Mouse (Mus musculus) stomach, embryonic 16.5 days (tissue): ENCODE measurements around the gene Ehhadh. TPM values are rescaled to one million over a fixed set of nuclear protein-coding genes. Genes with fewer than 3 reads are reported as not detected.

Experiments
- ATAC-seq: fragments of 200-750 bp; cut with Nextera tagmentation; 2 replicates; pipeline ENCODE4 v1.8.0; 2017; ENCODE audit warnings: moderate number of reproducible peaks, moderate TSS enrichment; ENCODE audit not compliant: insufficient read depth, low FRiP score
- H3K27ac ChIP-seq: fragments of 300-500 bp; sonication (generic); 2 replicates; pipeline ENCODE4 v1.5.1; 2014; ENCODE audit warnings: low read length
- H3K27me3 ChIP-seq: fragments of 300-500 bp; sonication (generic); 2 replicates; pipeline ENCODE4 v1.6.1; 2014; ENCODE audit warnings: low read length, control low read depth, mixed read lengths; ENCODE audit not compliant: control insufficient read depth, insufficient read depth
- H3K36me3 ChIP-seq: fragments of 300-500 bp; sonication (generic); 2 replicates; pipeline ENCODE4 v1.6.1; 2014; ENCODE audit warnings: low read length; ENCODE audit not compliant: control insufficient read depth, insufficient read depth
- H3K4me1 ChIP-seq: fragments of 300-500 bp; sonication (generic); 2 replicates; pipeline ENCODE4 v1.6.1; 2014; ENCODE audit warnings: low read length, control low read depth, mixed read lengths; ENCODE audit not compliant: control insufficient read depth, insufficient read depth
- H3K4me2 ChIP-seq: fragments of 300-500 bp; sonication (generic); 2 replicates; pipeline ENCODE4 v1.6.1; 2014; ENCODE audit warnings: low read depth, low read length, mixed read lengths
- H3K4me3 ChIP-seq: fragments of 300-500 bp; sonication (generic); replicated peaks from 2 replicates; pipeline ENCODE4 v1.5.1; 2014; ENCODE audit warnings: mild to moderate bottlenecking, low read length
- H3K9ac ChIP-seq: fragments of 300-500 bp; sonication (generic); 2 replicates; pipeline ENCODE4 v1.6.1; 2014; ENCODE audit warnings: low read length
- H3K9me3 ChIP-seq: fragments of 300-500 bp; sonication (generic); replicated peaks from 2 replicates; pipeline ENCODE4 v1.6.1; 2016; ENCODE audit warnings: low read length, control low read depth; ENCODE audit not compliant: control insufficient read depth
- WGBS: fragments of 180-500 bp; shearing (Covaris S2); extraction: QIAGEN DNeasy Blood & Tissue Kit; methylation state at CpG from one replicate; pipeline ENCODE4 v1.1.7; 2014; 5-methylcytosine and 5-hydroxymethylcytosine counted together
- polyA plus RNA-seq: library from polyadenylated mRNA; unstranded; fragments of >200 nt; fragmentation: Nextera tagmentation; extraction: Ambion mirVana; gene quantifications from 2 replicates; pipeline ENCODE4 v1.2.1, GENCODE M21; 2015

Gene Ehhadh
- polyA plus RNA-seq, 1 experiment from 2014 or later, result 5.7 TPM

GRCm38 (mm10) chr16:21774725-21775124 is 12.9 kb downstream of the Ehhadh start:
- no peaks in the 10 kb centered on the region for H3K36me3 ChIP-seq
- no peak overlapping the region for H3K9ac ChIP-seq
- H3K27ac ChIP-seq, result no peak overlapping the region
- no peak overlapping the region for H3K4me2 ChIP-seq
- no peaks in the 10 kb centered on the region for H3K9me3 ChIP-seq
- 80% methylated on average over 4 of the region's 4 CpGs for whole genome bisulfite sequencing
- no peak overlapping the region for H3K4me3 ChIP-seq
- H3K27me3 ChIP-seq, result no peaks in the 10 kb centered on the region
- no peaks in the 10 kb centered on the region for H3K4me1 ChIP-seq
- no peak for ATAC-seq

- no peaks in the 10 kb centered on the region for H3K36me3 ChIP-seq
- H3K9me3 ChIP-seq, result no peaks in the 10 kb centered on the region
- no peak overlapping the region for H3K9ac ChIP-seq
- no peak overlapping the region for H3K4me3 ChIP-seq
- no peaks in the 10 kb centered on the region for H3K4me1 ChIP-seq
- no peak overlapping the region for H3K27ac ChIP-seq
- 73% methylated on average over 5 of the region's 5 CpGs for WGBS
- ATAC-seq, result no peak
- no peak overlapping the region for H3K4me2 ChIP-seq
- no peaks in the 10 kb centered on the region for H3K27me3 ChIP-seq
These were observed 17.9 kb downstream of the Ehhadh start for GRCm38 (mm10) chr16:21769667-21770066.

- H3K9me3 ChIP-seq, result no peaks in the 10 kb centered on the region
- H3K36me3 ChIP-seq, result no peaks in the 10 kb centered on the region
- no peak for ATAC-seq
- WGBS, result 80% methylated on average over 3 of the region's 3 CpGs
- no peak overlapping the region for H3K27ac ChIP-seq
- H3K4me1 ChIP-seq, result no peaks in the 10 kb centered on the region
- H3K9ac ChIP-seq, result no peak overlapping the region
- no peaks in the 10 kb centered on the region for H3K27me3 ChIP-seq
- H3K4me3 ChIP-seq, result no peak overlapping the region
- H3K4me2 ChIP-seq, result no peak overlapping the region
These were observed 19.4 kb downstream of the Ehhadh start for GRCm38 (mm10) chr16:21768255-21768654.

- no peaks in the 10 kb centered on the region for H3K9me3 ChIP-seq
- H3K36me3 ChIP-seq, result no peaks in the 10 kb centered on the region
- 78% methylated on average over 1 of the region's 1 CpGs for WGBS
- H3K4me1 ChIP-seq, result no peaks in the 10 kb centered on the region
- no peak overlapping the region for H3K27ac ChIP-seq
- H3K27me3 ChIP-seq, result no peaks in the 10 kb centered on the region
- ATAC-seq, result no peak
- no peak overlapping the region for H3K4me2 ChIP-seq
- H3K4me3 ChIP-seq, result no peak overlapping the region
- H3K9ac ChIP-seq, result no peak overlapping the region
These were observed 29.2 kb downstream of the Ehhadh start for GRCm38 (mm10) chr16:21758447-21758846.

- WGBS, result 92% methylated on average over 6 of the region's 6 CpGs
- no peak overlapping the region for H3K27ac ChIP-seq
- no peaks in the 10 kb centered on the region for H3K36me3 ChIP-seq
- no peak for ATAC-seq
- H3K4me2 ChIP-seq, result no peak overlapping the region
- no peaks in the 10 kb centered on the region for H3K9me3 ChIP-seq
- H3K4me3 ChIP-seq, result no peak overlapping the region
- H3K27me3 ChIP-seq, result no peaks in the 10 kb centered on the region
- H3K9ac ChIP-seq, result no peak overlapping the region
- H3K4me1 ChIP-seq, result no peaks in the 10 kb centered on the region
These were observed 44.2 kb downstream of the Ehhadh start for GRCm38 (mm10) chr16:21743401-21743800.

- H3K9me3 ChIP-seq, result no peaks in the 10 kb centered on the region
- H3K4me1 ChIP-seq, result no peaks in the 10 kb centered on the region
- no peaks in the 10 kb centered on the region for H3K36me3 ChIP-seq
- WGBS, result 85% methylated on average over 5 of the region's 5 CpGs
- H3K9ac ChIP-seq, result no peak overlapping the region
- ATAC-seq, result no peak
- H3K27me3 ChIP-seq, result no peaks in the 10 kb centered on the region
- H3K4me3 ChIP-seq, result no peak overlapping the region
- no peak overlapping the region for H3K4me2 ChIP-seq
- H3K27ac ChIP-seq, result no peak overlapping the region
These were observed 44.7 kb downstream of the Ehhadh start for GRCm38 (mm10) chr16:21742898-21743297.

GRCm38 (mm10) chr16:21742191-21742870 is 45.3 kb downstream of the Ehhadh start:
- Histone ChIP-seq H3K9me3 (no peaks in the 10 kb centered on the region), H3K4me1 (no peaks in the 10 kb centered on the region)
- 76% methylated on average over 5 of the region's 5 CpGs for WGBS

GRCm38 (mm10) chr16:21741542-21741941 is 46.1 kb downstream of the Ehhadh start:
- 84% methylated on average over 3 of the region's 3 CpGs for WGBS
- H3K4me3 ChIP-seq, result no peak overlapping the region
- no peak for ATAC-seq

More at GRCm38 (mm10) chr16:21742191-21742870, 45.3 kb downstream of the Ehhadh start:
- Histone ChIP-seq H3K4me2 (no peak overlapping the region), H3K36me3 (no peaks in the 10 kb centered on the region), H3K27ac (no peak overlapping the region), H3K9ac (no peak overlapping the region), H3K27me3 (no peaks in the 10 kb centered on the region), H3K4me3 (no peak overlapping the region)
- no peak for ATAC-seq

GRCm38 (mm10) chr16:21735638-21736037 is 52.0 kb downstream of the Ehhadh start:
- Histone ChIP-seq H3K9ac (no peak overlapping the region), H3K4me2 (no peak overlapping the region), H3K4me1 (no peaks in the 10 kb centered on the region), H3K27me3 (no peaks in the 10 kb centered on the region), H3K36me3 (no peaks in the 10 kb centered on the region), H3K9me3 (no peaks in the 10 kb centered on the region), H3K27ac (no peak overlapping the region), H3K4me3 (no peak overlapping the region)
- no peak for ATAC-seq
- 100% methylated on average over 1 of the region's 1 CpGs for WGBS

More at GRCm38 (mm10) chr16:21741542-21741941, 46.1 kb downstream of the Ehhadh start:
- Histone ChIP-seq H3K27me3 (no peaks in the 10 kb centered on the region), H3K27ac (no peak overlapping the region), H3K4me1 (no peaks in the 10 kb centered on the region), H3K36me3 (no peaks in the 10 kb centered on the region), H3K4me2 (no peak overlapping the region), H3K9me3 (no peaks in the 10 kb centered on the region), H3K9ac (no peak overlapping the region)
